Mouse (Mus musculus): ENCODE data around the gene Agap1.

GRCm38 (mm10) chr1:89912392-89912791 lies 457.8 kb downstream of the Agap1 start:
- TF ChIP-seq CTCF (IDR thresholded peaks at IDR 0.05; ENCODE audit: borderline replicate concordance, extremely low read depth, insufficient read depth, insufficient read length) (no peak), POLR2A (IDR thresholded peaks at IDR 0.05; ENCODE audit: borderline replicate concordance, extremely low read depth, insufficient read depth, insufficient read length, poor library complexity, severe bottlenecking) (no peak)

Data from brain, embryonic 14.5 days (tissue).